8 mouse cellular contexts compared by ENCODE assay signal in the genomic region with DNA sequence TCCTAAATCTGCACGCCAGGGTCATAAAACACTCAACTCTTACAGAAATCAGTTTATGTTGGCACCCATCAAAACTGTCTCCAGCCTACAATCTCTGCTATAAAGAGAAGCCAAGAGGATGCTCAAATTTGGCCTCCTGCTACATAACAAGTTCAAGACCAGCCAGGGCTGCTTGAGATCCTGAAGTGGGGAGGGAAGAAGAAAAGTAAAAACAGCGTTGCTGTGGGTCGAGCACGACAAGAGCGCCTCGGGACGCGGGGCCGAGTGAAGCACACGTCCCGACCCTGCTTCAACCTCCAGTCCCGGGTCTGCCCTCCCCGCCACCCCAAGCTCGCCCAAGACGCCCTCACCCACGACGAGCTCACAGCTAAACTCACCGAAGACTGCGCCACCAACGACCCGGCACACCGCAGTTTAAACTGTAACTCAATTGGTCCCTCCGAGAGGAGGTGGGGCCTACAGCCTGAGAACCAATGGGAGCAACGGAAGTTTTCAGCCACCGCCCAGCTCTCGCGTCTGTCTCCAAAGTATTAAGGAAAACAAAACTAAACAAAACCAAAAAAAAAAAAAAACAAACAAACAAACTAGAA. TPM values are rescaled to one million over a fixed set of nuclear protein-coding genes. Genes with fewer than 3 reads are reported as not detected.
DNase-seq lines count a peak whose midpoint lies in the region; ATAC-seq and TF ChIP-seq lines count a peak whose summit lies in the region.

A gene (minus strand): TSS at position 428 of the 590 bp plus-strand sequence.

- 3% methylated on average over 27 of the region's 27 CpGs for WGBS in cerebellum, adult 2 months
- WGBS in forebrain, postnatal 0 days, result 4% methylated on average over 27 of the region's 27 CpGs
- WGBS in lung, embryonic 16.5 days, result 3% methylated on average over 27 of the region's 27 CpGs

- H3K36me3 ChIP-seq in MEL (ENCODE audit: control insufficient read depth in 1 of 2, insufficient read depth in 2 of 2, low read length in 2 of 2), result peaks cover 0 to 8% of the 10 kb centered on the region in 2 experiments; a peak in 2 of 4 replicates
- no peaks in the 10 kb centered on the region for H3K36me3 ChIP-seq in forebrain, postnatal 0 days (ENCODE audit: insufficient read depth)
- no peaks in the 10 kb centered on the region for H3K36me3 ChIP-seq in lung, embryonic 16.5 days (ENCODE audit: control insufficient read depth, insufficient read depth, low read length)

- peak within 1 kb of the TSS; percentile 76 for H3K9ac ChIP-seq in MEL (ENCODE audit: control insufficient read depth, low read depth, low read length, poor library complexity, severe bottlenecking)
- peak within 1 kb of the TSS; percentile 43 for H3K9ac ChIP-seq in forebrain, postnatal 0 days
- H3K9ac ChIP-seq in lung, embryonic 16.5 days (ENCODE audit: low read length), result peak within 1 kb of the TSS; percentile 70

- H3K4me3 ChIP-seq in MEL (ENCODE audit: control insufficient read depth in 1 of 2, insufficient read depth in 1 of 2, low read depth in 2 of 2, low read length in 2 of 2), result peak within 1 kb of the TSS; percentile 64 to 79
- H3K4me3 ChIP-seq in cerebellum, adult 2 months (replicated peaks; ENCODE audit: insufficient read depth, low read depth, low read length), result peak within 1 kb of the TSS; percentile 60
- peak within 1 kb of the TSS; percentile 54 for H3K4me3 ChIP-seq in forebrain, postnatal 0 days (ENCODE audit: low read depth, low read length)
- H3K4me3 ChIP-seq in lung, embryonic 16.5 days (ENCODE audit: low read length), result peak within 1 kb of the TSS; percentile 58

- peaks cover 4% of the 10 kb centered on the region for H3K79me2 ChIP-seq in MEL (ENCODE audit: control insufficient read depth, insufficient read depth, low read length, poor library complexity)

- peak within 1 kb of the TSS; percentile 72 for H3K27ac ChIP-seq in MEL (ENCODE audit: control insufficient read depth, low read depth, low read length)
- no peak within 1 kb of the TSS; the same call in 1 of the 2 replicates for H3K27ac ChIP-seq in cerebellum, adult 2 months (ENCODE audit: insufficient read depth, low read length)
- H3K27ac ChIP-seq in forebrain, postnatal 0 days (ENCODE audit: low read depth, low read length), result no peak within 1 kb of the TSS
- H3K27ac ChIP-seq in lung, embryonic 16.5 days (ENCODE audit: low read length), result peak within 1 kb of the TSS; percentile 61

- peaks cover 0 to 14% of the 10 kb centered on the region in 2 experiments; a peak in 3 of 4 replicates for H3K4me1 ChIP-seq in MEL (ENCODE audit: control insufficient read depth in 1 of 2, insufficient read depth in 2 of 2, low read length in 2 of 2)
- no peaks in the 10 kb centered on the region for H3K4me1 ChIP-seq in cerebellum, adult 2 months (ENCODE audit: control insufficient read depth, insufficient read depth, low read length)
- no peaks in the 10 kb centered on the region for H3K4me1 ChIP-seq in forebrain, postnatal 0 days (ENCODE audit: insufficient read depth)
- peaks cover 9% of the 10 kb centered on the region for H3K4me1 ChIP-seq in lung, embryonic 16.5 days (replicated peaks; ENCODE audit: control insufficient read depth, insufficient read depth, low read length)

- no peak for TF ChIP-seq RAD21 in MEL (IDR thresholded peaks at IDR 0.05; ENCODE audit: low read depth, low read length)

- DNase-seq in MEL (ENCODE audit: low read depth, low spot score), result peak; percentile 97
- DNase-seq in cerebellum, adult 2 months, result peak; percentile 68 to 76
- peak; percentile 77 for DNase-seq in forebrain, postnatal 0 days
- peak; percentile 82 for DNase-seq in heart, postnatal 4 days
- DNase-seq in layer of hippocampus, adult 8-10 months (ENCODE audit: low spot score in 2 of 2), result peak; percentile 51 to 61
- DNase-seq in ovary, postnatal 10 days (ENCODE audit: low spot score), result peak; percentile 24
- peak; percentile 79 to 80 for DNase-seq in thymus, postnatal 10 days (ENCODE audit: low spot score in 2 of 2)

- H3K27me3 ChIP-seq in MEL (ENCODE audit: control insufficient read depth in 1 of 2, insufficient read depth in 2 of 2, low read length in 2 of 2), result no peaks in the 10 kb centered on the region
- H3K27me3 ChIP-seq in cerebellum, adult 2 months (ENCODE audit: control insufficient read depth, insufficient read depth, low read length), result no peaks in the 10 kb centered on the region
- no peaks in the 10 kb centered on the region for H3K27me3 ChIP-seq in forebrain, postnatal 0 days (ENCODE audit: insufficient read depth, low read length)
- no peaks in the 10 kb centered on the region for H3K27me3 ChIP-seq in lung, embryonic 16.5 days (ENCODE audit: control insufficient read depth, insufficient read depth, low read depth, low read length)

- H3K9me3 ChIP-seq in MEL (replicated peaks; ENCODE audit: insufficient read depth, low read length), result no peaks in the 10 kb centered on the region
- H3K9me3 ChIP-seq in forebrain, postnatal 0 days (ENCODE audit: low read length), result no peaks in the 10 kb centered on the region
- H3K9me3 ChIP-seq in lung, embryonic 16.5 days (ENCODE audit: control insufficient read depth, low read length), result no peaks in the 10 kb centered on the region

- no peak for TF ChIP-seq CTCF in MEL (IDR thresholded peaks at IDR 0.05 in 2 of 3, conservative IDR thresholded peaks at IDR 0.05 in 1 of 3; ENCODE audit: control insufficient read depth in 1 of 3, insufficient read depth in 1 of 3, low read depth in 2 of 3, low read length in 3 of 3, poor library complexity in 1 of 3, severe bottlenecking in 1 of 3)
- no peak for TF ChIP-seq CTCF in cerebellum, adult 2 months (IDR thresholded peaks at IDR 0.05; ENCODE audit: borderline replicate concordance, insufficient read depth, low read depth, low read length)
- TF ChIP-seq CTCF in forebrain, postnatal 0 days (IDR thresholded peaks at IDR 0.05; ENCODE audit: low read depth), result no peak

- peak; percentile 99 for ATAC-seq in forebrain, postnatal 0 days
- ATAC-seq in lung, embryonic 16.5 days (ENCODE audit: low read depth), result peak; percentile 98

- 0 out of 4 replicates have a peak, but pooled peaks of 1 of the 2 experiments have one; percentile 23 for TF ChIP-seq EP300 in MEL (IDR thresholded peaks at IDR 0.05; ENCODE audit: low read depth in 1 of 2, low read length in 2 of 2)

- H3K4me2 ChIP-seq in forebrain, postnatal 0 days (ENCODE audit: low read depth), result peak within 1 kb of the TSS; percentile 66
- peak within 1 kb of the TSS; percentile 48 for H3K4me2 ChIP-seq in lung, embryonic 16.5 days (ENCODE audit: low read depth, low read length)

- peak; percentile 80 to 94 for TF ChIP-seq POLR2A in MEL (IDR thresholded peaks at IDR 0.05; ENCODE audit: control insufficient read depth in 1 of 2, insufficient read depth in 1 of 2, low read depth in 1 of 2, low read length in 2 of 2, poor library complexity in 1 of 2)
- TF ChIP-seq POLR2A in cerebellum, adult 2 months (IDR thresholded peaks at IDR 0.05; ENCODE audit: borderline replicate concordance, insufficient read depth, low read length), result peak; percentile 73; the same call in 1 of the 2 replicates

TF ChIP-seq in MEL, 35 proteins besides CTCF, POLR2A, EP300 and RAD21 (continues in another document):
- TF ChIP-seq ZKSCAN1 (IDR thresholded peaks at IDR 0.05; ENCODE audit: low read depth, low read length) (no peak), TCF12 (IDR thresholded peaks at IDR 0.05; ENCODE audit: low read depth, low read length) (peak; percentile 79), UBTF (IDR thresholded peaks at IDR 0.05; ENCODE audit: borderline replicate concordance, insufficient read depth, low read depth, low read length) (no peak), RCOR1 (IDR thresholded peaks at IDR 0.05; ENCODE audit: low read depth, low read length) (peak; percentile 50; the same call in 1 of the 2 replicates), NRF1 (IDR thresholded peaks at IDR 0.05; ENCODE audit: insufficient read depth, low read depth, low read length, poor library complexity, severe bottlenecking) (peak; percentile 24; the same call in 1 of the 2 replicates), SMC3 (IDR thresholded peaks at IDR 0.05; ENCODE audit: low read depth, low read length) (no peak), ELF1 (IDR thresholded peaks at IDR 0.05; ENCODE audit: low read depth, low read length) (peak; percentile 59), MYB (IDR thresholded peaks at IDR 0.05; ENCODE audit: low read depth, low read length) (no peak; the same call in 1 of the 2 replicates), TAL1 (IDR thresholded peaks at IDR 0.05; ENCODE audit: low read length) (no peak), ETS1 (IDR thresholded peaks at IDR 0.05; ENCODE audit: low read depth, low read length) (no peak), MXI1 (IDR thresholded peaks at IDR 0.05; ENCODE audit: low read depth, low read length) (peak; percentile 55), USF2 (IDR thresholded peaks at IDR 0.05; ENCODE audit: borderline replicate concordance in 1 of 2, insufficient read depth in 1 of 2, low read depth in 1 of 2, low read length in 2 of 2) (no peak), GABPA (IDR thresholded peaks at IDR 0.05; ENCODE audit: low read depth, low read length) (no peak), TBP (IDR thresholded peaks at IDR 0.05; ENCODE audit: low read depth, low read length) (peak; percentile 96), ZMIZ1 (IDR thresholded peaks at IDR 0.05; ENCODE audit: low read depth, low read length) (peak; percentile 98), E2F4 (IDR thresholded peaks at IDR 0.05; ENCODE audit: borderline replicate concordance, low read depth, low read length) (peak; percentile 63; the same call in 1 of the 2 replicates), MAX (IDR thresholded peaks at IDR 0.05; ENCODE audit: low read length) (peak; percentile 69), KAT2A (conservative IDR thresholded peaks at IDR 0.05; ENCODE audit: low read depth, low read length) (peak; percentile 49), NELFE (IDR thresholded peaks at IDR 0.05; ENCODE audit: low read depth, low read length) (peak; percentile 91), POLR2AphosphoS2 (IDR thresholded peaks at IDR 0.05; ENCODE audit: low read length) (peak; percentile 95), MAZ (IDR thresholded peaks at IDR 0.05; ENCODE audit: low read depth, low read length) (peak; percentile 60; the same call in 1 of the 2 replicates), CHD2 (IDR thresholded peaks at IDR 0.05; ENCODE audit: low read length) (peak; percentile 13; the same call in 1 of the 2 replicates)

RNA-seq across cellular contexts. Expression of the gene that starts here (rescaled TPM):
- 73.6 and 94.4 TPM in 2 replicates for total RNA-seq in MEL (2012; rRNA removed)
- 100 to 1,000 TPM in 1 of 2 experiments, not detected in 1; 140 TPM for polyA plus RNA-seq in MEL (2012; ENCODE audit: insufficient read depth in 1 of 2, insufficient read length in 2 of 2, low read depth in 1 of 2, low replicate concordance in 2 of 2, missing spikeins in 1 of 2)
- polyA plus RNA-seq in cerebellum, adult 2 months (2012; rRNA removed), result 102 and 103 TPM in 2 replicates
- 21.3 and 50.8 TPM in 2 replicates for total RNA-seq in forebrain, postnatal 0 days (2014; rRNA removed)
- polyA plus RNA-seq in forebrain, postnatal 0 days (2015; fragmentation: Nextera tagmentation; extraction: Ambion mirVana), result 48.7 and 52.1 TPM in 2 replicates
- 10 to 100 TPM; 83.5 to 98.0 TPM for total RNA-seq in heart, postnatal 4 days (2021)
- total RNA-seq in layer of hippocampus, adult 8-10 months (2022), result 10 to 100 TPM; 26.2 to 36.5 (median 28.3) TPM
- polyA plus RNA-seq in lung, embryonic 16.5 days (2015; fragmentation: Nextera tagmentation; extraction: Ambion mirVana), result 91.5 and 98.6 TPM in 2 replicates

Comparison
In these comparisons a context has a peak if more than half of its experiments do, and no peak if none do; other contexts are left out.
1. DNase-seq: peak in every context shown above with its lines; median percentile 97 in MEL; 82 in heart, postnatal 4 days; 80 in thymus, postnatal 10 days; 77 in forebrain, postnatal 0 days; 72 in cerebellum, adult 2 months; 56 in layer of hippocampus, adult 8-10 months; 24 in ovary, postnatal 10 days.
2. H3K27ac ChIP-seq: peak in MEL (single experiment) and lung, embryonic 16.5 days (single experiment); none in cerebellum, adult 2 months (single experiment) and forebrain, postnatal 0 days (single experiment).
3. Peak in every context shown above with its lines, with median percentiles within 50 percentile points of each other: H3K4me3 ChIP-seq and H3K9ac ChIP-seq.